Mouse (Mus musculus): ENCODE data around the gene Srbd1. TPM values are rescaled to one million over a fixed set of nuclear protein-coding genes. Genes with fewer than 3 reads are reported as not detected.

Srbd1 gene
- polyA plus RNA-seq, 2 experiments = 8.1 to 10.2 TPM

GRCm38 (mm10) chr17:85943551-85943981 lies 201.4 kb downstream of the Srbd1 start:
- Histone ChIP-seq H3K4me2 (replicated peaks; ENCODE audit: low read depth, low read length, severe bottlenecking) (no peak overlapping the region), H3K4me3 (replicated peaks; ENCODE audit: low read length) (no peak overlapping the region), H3K4me1 (ENCODE audit: control insufficient read depth, insufficient read depth, low read length) (peaks cover 21% of the 10 kb centered on the region), H3K36me3 (ENCODE audit: control insufficient read depth, insufficient read depth, low read length) (no peaks in the 10 kb centered on the region), H3K9ac (ENCODE audit: low read depth, low read length, severe bottlenecking) (no peak overlapping the region), H3K27me3 (ENCODE audit: control insufficient read depth, insufficient read depth, low read length) (0 out of 2 replicates have a peak, but pooled peaks cover 2% of the 10 kb centered on the region), H3K27ac (replicated peaks; ENCODE audit: low read depth, low read length) (no peak overlapping the region), H3K9me3 (ENCODE audit: control insufficient read depth, low read length) (no peaks in the 10 kb centered on the region)
- whole genome bisulfite sequencing = 24% methylated on average over 14 of the region's 14 CpGs
- no peak for ATAC-seq (ENCODE audit: low FRiP score, low read depth)
- no peak for DNase-seq (ENCODE audit: low spot score)
- TF ChIP-seq POLR2A (IDR thresholded peaks at IDR 0.05; ENCODE audit: borderline replicate concordance, extremely low read depth, insufficient read depth, insufficient read length) = no peak

GRCm38 (mm10) chr17:85943071-85943470 lies 201.9 kb downstream of the Srbd1 start:
- no peak for ATAC-seq (ENCODE audit: low FRiP score, low read depth)
- no peak overlapping the region for H3K4me3 ChIP-seq (replicated peaks; ENCODE audit: low read length)
- H3K27me3 ChIP-seq (ENCODE audit: control insufficient read depth, insufficient read depth, low read length) = 0 out of 2 replicates have a peak, but pooled peaks cover 2% of the 10 kb centered on the region
- no peaks in the 10 kb centered on the region for H3K36me3 ChIP-seq (ENCODE audit: control insufficient read depth, insufficient read depth, low read length)
- WGBS = 76% methylated on average over 5 of the region's 5 CpGs
- peaks cover 21% of the 10 kb centered on the region for H3K4me1 ChIP-seq (ENCODE audit: control insufficient read depth, insufficient read depth, low read length)
- TF ChIP-seq POLR2A (IDR thresholded peaks at IDR 0.05; ENCODE audit: borderline replicate concordance, extremely low read depth, insufficient read depth, insufficient read length) = no peak
- H3K9me3 ChIP-seq (ENCODE audit: control insufficient read depth, low read length) = no peaks in the 10 kb centered on the region
- DNase-seq (ENCODE audit: low spot score) = no peak
- no peak overlapping the region for H3K27ac ChIP-seq (replicated peaks; ENCODE audit: low read depth, low read length)
- no peak overlapping the region for H3K4me2 ChIP-seq (replicated peaks; ENCODE audit: low read depth, low read length, severe bottlenecking)
- H3K9ac ChIP-seq (ENCODE audit: low read depth, low read length, severe bottlenecking) = no peak overlapping the region

- no peak overlapping the region for H3K27ac ChIP-seq (replicated peaks; ENCODE audit: low read depth, low read length)
- peaks cover 21% of the 10 kb centered on the region for H3K4me1 ChIP-seq (ENCODE audit: control insufficient read depth, insufficient read depth, low read length)
- no peak for ATAC-seq (ENCODE audit: low FRiP score, low read depth)
These were observed 202.9 kb downstream of the Srbd1 start for GRCm38 (mm10) chr17:85942123-85942522.

GRCm38 (mm10) chr17:85941141-85941738 lies 203.7 kb downstream of the Srbd1 start:
- peak; percentile 84 for DNase-seq (ENCODE audit: low spot score)
- ATAC-seq (ENCODE audit: low FRiP score, low read depth) = peak; percentile 84
- TF ChIP-seq POLR2A (IDR thresholded peaks at IDR 0.05; ENCODE audit: borderline replicate concordance, extremely low read depth, insufficient read depth, insufficient read length) = no peak
- Histone ChIP-seq H3K36me3 (ENCODE audit: control insufficient read depth, insufficient read depth, low read length) (no peaks in the 10 kb centered on the region), H3K27ac (replicated peaks; ENCODE audit: low read depth, low read length) (peak overlapping the region; percentile 66), H3K4me1 (ENCODE audit: control insufficient read depth, insufficient read depth, low read length) (peaks cover 21% of the 10 kb centered on the region), H3K27me3 (ENCODE audit: control insufficient read depth, insufficient read depth, low read length) (0 out of 2 replicates have a peak, but pooled peaks cover 2% of the 10 kb centered on the region), H3K9ac (ENCODE audit: low read depth, low read length, severe bottlenecking) (no peak overlapping the region), H3K9me3 (ENCODE audit: control insufficient read depth, low read length) (no peaks in the 10 kb centered on the region), H3K4me2 (replicated peaks; ENCODE audit: low read depth, low read length, severe bottlenecking) (peak overlapping the region; percentile 19; the same call in 1 of the 2 replicates), H3K4me3 (replicated peaks; ENCODE audit: low read length) (no peak overlapping the region)
- 24% methylated on average over 8 of the region's 8 CpGs for WGBS

More at GRCm38 (mm10) chr17:85942123-85942522, 202.9 kb downstream of the Srbd1 start:
- Histone ChIP-seq H3K4me2 (replicated peaks; ENCODE audit: low read depth, low read length, severe bottlenecking) (no peak overlapping the region), H3K36me3 (ENCODE audit: control insufficient read depth, insufficient read depth, low read length) (no peaks in the 10 kb centered on the region), H3K9me3 (ENCODE audit: control insufficient read depth, low read length) (no peaks in the 10 kb centered on the region), H3K4me3 (replicated peaks; ENCODE audit: low read length) (no peak overlapping the region), H3K27me3 (ENCODE audit: control insufficient read depth, insufficient read depth, low read length) (0 out of 2 replicates have a peak, but pooled peaks cover 2% of the 10 kb centered on the region), H3K9ac (ENCODE audit: low read depth, low read length, severe bottlenecking) (no peak overlapping the region)
- TF ChIP-seq POLR2A (IDR thresholded peaks at IDR 0.05; ENCODE audit: borderline replicate concordance, extremely low read depth, insufficient read depth, insufficient read length) = no peak
- DNase-seq (ENCODE audit: low spot score) = no peak
- WGBS = 95% methylated on average over 5 of the region's 5 CpGs

GRCm38 (mm10) chr17:85937131-85937530 lies 207.8 kb downstream of the Srbd1 start:
- H3K4me2 ChIP-seq (replicated peaks; ENCODE audit: low read depth, low read length, severe bottlenecking) = no peak overlapping the region
- no peak overlapping the region for H3K27ac ChIP-seq (replicated peaks; ENCODE audit: low read depth, low read length)
- H3K9ac ChIP-seq (ENCODE audit: low read depth, low read length, severe bottlenecking) = no peak overlapping the region
- ATAC-seq (ENCODE audit: low FRiP score, low read depth) (no peak), DNase-seq (ENCODE audit: low spot score) (no peak)
- TF ChIP-seq POLR2A (IDR thresholded peaks at IDR 0.05; ENCODE audit: borderline replicate concordance, extremely low read depth, insufficient read depth, insufficient read length) = no peak
- 93% methylated on average over 4 of the region's 4 CpGs for WGBS
- H3K27me3 ChIP-seq (ENCODE audit: control insufficient read depth, insufficient read depth, low read length) = no peaks in the 10 kb centered on the region
- no peaks in the 10 kb centered on the region for H3K36me3 ChIP-seq (ENCODE audit: control insufficient read depth, insufficient read depth, low read length)
- H3K4me3 ChIP-seq (replicated peaks; ENCODE audit: low read length) = no peak overlapping the region
- H3K4me1 ChIP-seq (ENCODE audit: control insufficient read depth, insufficient read depth, low read length) = peaks cover 40% of the 10 kb centered on the region
- no peaks in the 10 kb centered on the region for H3K9me3 ChIP-seq (ENCODE audit: control insufficient read depth, low read length)

Data from limb, embryonic 14.5 days (tissue).